Comparison of ENCODE assay signal across 17 mouse cellular contexts in genomic region chr6:124304356-124304755, GRCm38 (mm10). TPM values are rescaled to one million over a fixed set of nuclear protein-coding genes. Genes with fewer than 3 reads are reported as not detected.
"Had no signal": no experiment of that assay in that cellular context is flagged by ENCODE, and none has a peak within 500 bp of the region (broad histone marks: within the 10 kb centered on the region; RNA-seq: fewer than 3 reads in every experiment).

Cd163 (plus strand) TSS chr6:124304656.

- H3K27ac ChIP-seq: limb, embryonic 15.5 days; liver, embryonic 12.5 days; midbrain, embryonic 10.5 days; neural tube, embryonic 15.5 days; stomach, postnatal 0 days had no signal

- H3K4me1 ChIP-seq: limb, embryonic 15.5 days; liver, embryonic 12.5 days; midbrain, embryonic 10.5 days; neural tube, embryonic 15.5 days had no signal

- DNase-seq: kidney, postnatal 36 days; layer of hippocampus, adult 9-11 months; layer of hippocampus, postnatal 36 days; lung, embryonic 14.5 days; lung, postnatal 10 days; lung, postnatal 4 days; midbrain, embryonic 14.5 days; right cerebral cortex, adult 18-20 months; thymus, postnatal 4 days had no signal

- H3K4me3 ChIP-seq: limb, embryonic 15.5 days; liver, embryonic 12.5 days; midbrain, embryonic 10.5 days; myocyte; neural tube, embryonic 15.5 days had no signal

RNA-seq across cellular contexts. Expression of gene Cd163, which starts in this region (rescaled TPM):
- polyA plus RNA-seq: limb, embryonic 11.5 days; midbrain, embryonic 10.5 days; neural tube, embryonic 11.5 days had no signal
